ENCODE assay signal across 1 mouse cellular context in the genomic region with DNA sequence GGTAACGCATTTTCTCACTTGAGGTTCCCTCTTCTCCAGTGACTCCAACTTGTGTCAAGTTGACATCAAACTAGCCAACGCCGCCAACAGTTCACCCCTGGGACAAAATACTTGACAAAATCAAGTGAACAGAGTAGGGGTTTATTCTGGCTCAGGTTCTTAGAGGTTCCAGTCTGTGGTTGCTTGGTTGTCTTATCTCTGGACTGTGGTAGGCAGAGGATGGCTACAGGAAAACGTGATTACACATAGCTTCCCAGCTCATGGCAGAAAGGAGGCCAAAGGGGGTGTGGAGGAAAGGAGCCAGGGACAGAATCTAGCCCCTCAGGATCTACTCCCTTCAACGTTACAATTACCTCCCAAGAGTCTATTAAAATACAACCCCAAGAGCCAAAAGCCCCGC.
TF ChIP-seq lines count a peak whose summit lies in the region.

No protein-coding gene starts in this region.

TF ChIP-seq in MEL, 35 proteins besides CTCF, POLR2A, EP300 and RAD21 (continued from another document):
- no peak for TF ChIP-seq MAZ (IDR thresholded peaks at IDR 0.05; ENCODE audit: low read depth, low read length)
- peak; percentile 32; the same call in 1 of the 2 replicates for TF ChIP-seq ZKSCAN1 (IDR thresholded peaks at IDR 0.05; ENCODE audit: low read depth, low read length)
- no peak for TF ChIP-seq ZC3H11A (IDR thresholded peaks at IDR 0.05; ENCODE audit: low read depth, low read length)
- TF ChIP-seq USF2 (IDR thresholded peaks at IDR 0.05; ENCODE audit: borderline replicate concordance in 1 of 2, insufficient read depth in 1 of 2, low read depth in 1 of 2, low read length in 2 of 2) = no peak
- TF ChIP-seq RCOR1 (IDR thresholded peaks at IDR 0.05; ENCODE audit: low read depth, low read length) = peak; percentile 97
- peak; percentile 50 for TF ChIP-seq TAL1 (IDR thresholded peaks at IDR 0.05; ENCODE audit: low read length)
- TF ChIP-seq GATA1 (IDR thresholded peaks at IDR 0.05; ENCODE audit: low read depth, low read length) = peak; percentile 89
- 0 out of 2 replicates have a peak, but pooled peaks have one; percentile 50 for TF ChIP-seq MYC (IDR thresholded peaks at IDR 0.05; ENCODE audit: low read depth, low read length)
- no peak for TF ChIP-seq CHD2 (IDR thresholded peaks at IDR 0.05; ENCODE audit: low read length)
- TF ChIP-seq USF1 (IDR thresholded peaks at IDR 0.05; ENCODE audit: low read depth, low read length) = no peak
- peak; percentile 84 for TF ChIP-seq ETS1 (IDR thresholded peaks at IDR 0.05; ENCODE audit: low read depth, low read length)
- no peak for TF ChIP-seq JUND (IDR thresholded peaks at IDR 0.05; ENCODE audit: low read depth, low read length)
TF ChIP-seq in MEL: peak in this region for 13.
